14 mouse cellular contexts compared by ENCODE assay signal in the genomic region with DNA sequence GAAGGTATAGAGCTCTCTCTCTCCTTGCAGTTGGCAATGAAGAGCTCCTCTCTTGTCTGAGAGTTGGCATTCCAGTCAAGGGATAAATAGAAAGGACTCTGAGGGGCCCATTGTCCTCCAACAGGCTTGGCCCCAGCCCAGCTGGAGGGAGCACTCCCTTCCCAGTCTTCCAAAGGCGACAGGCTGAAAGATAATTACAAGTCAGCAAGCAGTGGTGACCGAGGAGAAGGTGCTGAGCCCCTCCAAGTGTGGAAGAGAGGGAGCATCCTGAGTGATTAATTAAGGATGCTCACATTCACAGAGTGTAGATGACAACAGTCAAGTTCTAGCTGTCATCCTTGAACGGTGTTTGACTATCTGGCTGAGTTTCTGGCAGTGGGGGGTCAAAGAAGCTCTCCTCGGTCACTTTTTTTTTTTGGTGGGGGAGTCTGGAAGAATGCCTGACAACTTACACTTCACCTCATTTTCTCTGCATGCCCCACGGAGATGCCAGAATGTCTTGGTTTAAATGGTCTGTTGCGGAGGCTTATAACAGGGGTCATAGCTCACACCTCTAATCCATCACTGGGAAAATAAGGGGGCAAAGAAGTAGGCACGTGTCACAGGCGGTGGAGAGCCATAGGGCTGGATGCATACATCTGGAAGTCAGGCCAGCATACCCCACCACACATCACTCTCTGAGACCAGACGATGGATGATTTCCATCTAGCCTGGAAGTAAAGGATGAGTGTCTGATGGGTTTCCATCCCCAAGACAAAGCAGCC.
A peak's percentile ranks its signal among the peaks of the same experiment; 100 is the strongest.
DNase-seq lines count a peak whose midpoint lies in the region; ATAC-seq lines count a peak whose summit lies in the region.
"Had no signal": no experiment of that assay in that cellular context is flagged by ENCODE, and none has a peak within 500 bp of the region (broad histone marks: within the 10 kb centered on the region; RNA-seq: fewer than 3 reads in every experiment).

No protein-coding gene starts in this region.

- H3K4me3 ChIP-seq in liver, embryonic 12.5 days, result no peak overlapping the region
- H3K4me3 ChIP-seq: stomach, embryonic 15.5 days had no signal

- no peaks in the 10 kb centered on the region for H3K36me3 ChIP-seq in liver, embryonic 12.5 days
- H3K36me3 ChIP-seq: stomach, embryonic 15.5 days had no signal

- intact Hi-C loops in left cerebral cortex, postnatal 4 days (cut with DNase I), result no loop called here
- intact Hi-C loops in heart, postnatal 10 days (cut with DNase I), result no loop called here

- no peak for ATAC-seq in liver, embryonic 12.5 days

- no peak overlapping the region for H3K27ac ChIP-seq in liver, embryonic 12.5 days
- H3K27ac ChIP-seq: macrophage; stomach, embryonic 15.5 days had no signal

- H3K4me2 ChIP-seq in liver, embryonic 12.5 days, result no peak overlapping the region
- H3K4me2 ChIP-seq: stomach, embryonic 15.5 days had no signal

- WGBS in liver, embryonic 12.5 days (ENCODE audit: insufficient replicate concordance), result 51% methylated on average over 9 of the region's 9 CpGs

- H3K9me3 ChIP-seq in liver, embryonic 12.5 days (replicated peaks), result no peaks in the 10 kb centered on the region
- H3K9me3 ChIP-seq: stomach, embryonic 15.5 days had no signal

- no peaks in the 10 kb centered on the region for H3K27me3 ChIP-seq in liver, embryonic 12.5 days (replicated peaks)
- H3K27me3 ChIP-seq: stomach, embryonic 15.5 days had no signal

- peak; percentile 21 for DNase-seq in adrenal gland, postnatal 10 days
- no peak for DNase-seq in adrenal gland, postnatal 14 days
- DNase-seq in left cerebral cortex, postnatal 4 days, result peak; percentile 54
- DNase-seq in left cerebral cortex, adult 11 months (ENCODE audit: low spot score), result no peak
- peak; percentile 79 for DNase-seq in Muller cell, postnatal 12 days (ENCODE audit: inconsistent ontology term)
- peak; percentile 58 to 65 for DNase-seq in heart, postnatal 10 days
- DNase-seq in kidney, postnatal 4 days, result no peak
- DNase-seq: adrenal gland, adult 2 months; gastrocnemius, postnatal 25 days; kidney, postnatal 10 days; thymus, postnatal 36 days had no signal

- H3K4me1 ChIP-seq in liver, embryonic 12.5 days, result no peaks in the 10 kb centered on the region
- H3K4me1 ChIP-seq: stomach, embryonic 15.5 days had no signal

- no peak overlapping the region for H3K9ac ChIP-seq in liver, embryonic 12.5 days
- H3K9ac ChIP-seq: stomach, embryonic 15.5 days had no signal

Comparison
In these comparisons a context has a peak if more than half of its experiments do, and no peak if none do; other contexts are left out.
1. DNase-seq: peak in adrenal gland, postnatal 10 days (single experiment), left cerebral cortex, postnatal 4 days (single experiment), Muller cell, postnatal 12 days (single experiment) and heart, postnatal 10 days (2 of 2); none in adrenal gland, postnatal 14 days (single experiment), left cerebral cortex, adult 11 months (single experiment) and kidney, postnatal 4 days (0 of 2).